Mouse (Mus musculus) Patski (cell line): ENCODE data around the gene Farp1. TPM values are rescaled to one million over a fixed set of nuclear protein-coding genes. Genes with fewer than 3 reads are reported as not detected.

Experiments
- ATAC-seq: fragments of 100-300 bp; one replicate; pipeline ENCODE4 v1.8.0; 2021
- CTCF ChIA-PET: fragments of 350-600 bp; sonication (Branson Sonifier 250); formaldehyde crosslinking; loops from one replicate; lab custom pipeline; 2022; ENCODE audit warnings: inconsistent platforms; lab: Charles Lee
- POLR2A ChIA-PET: fragments of 350-600 bp; sonication (Branson Sonifier 250); formaldehyde crosslinking; loops from one replicate; lab custom pipeline; 2022; ENCODE audit warnings: antibody characterized with exemption, inconsistent platforms; lab: Charles Lee
- DNase-seq: peaks from one replicate; pipeline ENCODE4 v3.0.0-alpha.2; 2011; ENCODE audit warnings: low read depth, low spot score
- H3K27me3 ChIP-seq: fragments of 371-371 bp; one replicate; pipeline ENCODE4 v1.5.1; 2021
- CTCF ChIP-seq: fragments of 100-300 bp; IDR thresholded peaks from one replicate; pipeline ENCODE4 v1.5.1; 2021
- in situ Hi-C: fragments of 300-500 bp; cut with MboI; formaldehyde crosslinking; loops from 3 replicates; pipeline ENCODE4 v1.11.1; 2018; ENCODE audit warnings: low pct_unique_long_range_greater_than_20kb, mixed read lengths
- polyA plus RNA-seq: library from polyadenylated mRNA; unstranded; gene quantifications from one replicate; pipeline ENCODE4 v1.2.3, GENCODE M21; 2021

Gene Farp1
- polyA plus RNA-seq, 1 experiment from 2014 or later: 96.8 TPM

DNA sequence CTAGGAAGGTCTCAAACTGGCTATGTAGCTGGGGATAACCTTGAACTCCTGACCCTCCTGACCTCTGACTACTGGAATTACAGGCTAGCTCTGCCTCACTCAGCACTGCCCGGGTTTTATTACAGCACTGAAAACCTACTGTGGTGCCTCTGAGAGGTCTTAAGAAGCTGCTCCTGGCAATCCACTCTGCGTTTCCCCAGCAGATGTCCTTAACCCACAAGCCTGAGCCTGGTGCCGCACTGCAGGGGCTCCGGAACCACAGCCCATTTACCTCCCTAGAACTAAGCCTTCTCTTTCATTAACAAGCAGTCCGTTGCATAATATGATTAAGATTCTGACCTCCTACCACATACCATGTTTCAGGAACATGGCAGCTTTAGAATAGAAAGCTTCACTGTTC lies 281.1 kb downstream of the Farp1 start:
- ChIA-PET POLR2A (no interaction called here), CTCF (interaction anchor here (1.0 to 1.3 kb wide), 2 partner anchors 22 to 28 kb away, joined by 3 read pairs; no protein-coding TSS in a partner anchor)
- no peaks in the 10 kb centered on the region for H3K27me3 ChIP-seq
- no peak for TF ChIP-seq CTCF
- in situ Hi-C loops: no loop called here
- no peak for DNase-seq
- ATAC-seq: no peak

DNA sequence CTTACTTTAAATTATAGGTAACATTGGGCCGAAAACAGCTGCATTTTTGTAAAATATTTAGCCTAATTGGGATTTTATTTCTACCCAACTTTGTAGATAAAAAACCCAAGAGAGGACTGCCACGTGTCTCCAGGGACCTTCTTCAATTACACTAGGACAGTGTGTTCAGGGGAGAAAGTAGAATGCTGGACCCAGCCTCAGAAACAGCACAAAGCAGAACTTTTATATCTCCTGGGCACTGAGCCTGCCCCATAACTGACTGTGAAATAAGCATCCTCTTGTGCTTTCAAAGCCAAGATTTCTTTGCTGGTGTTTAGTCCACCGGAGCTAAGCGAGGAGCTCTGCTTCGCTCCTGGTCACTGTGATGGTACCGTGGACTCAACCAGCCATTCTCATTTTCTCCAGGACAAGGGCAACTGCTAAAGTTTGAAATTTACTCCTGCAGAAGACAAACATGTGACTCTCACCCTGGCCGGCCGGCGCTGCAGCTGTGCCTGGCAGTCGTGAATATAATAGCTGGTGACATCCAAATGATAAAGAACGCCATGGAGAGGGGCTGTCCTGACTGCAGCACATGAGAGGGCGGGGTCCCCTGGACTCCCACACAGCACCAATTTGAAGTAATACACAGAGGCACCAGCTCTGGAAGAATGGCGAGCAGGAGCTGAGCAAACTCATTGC lies 281.8 kb downstream of the Farp1 start:
- H3K27me3 ChIP-seq: no peaks in the 10 kb centered on the region
- ChIA-PET POLR2A (no interaction called here), CTCF (interaction anchor here (1.0 to 1.3 kb wide), 2 partner anchors 21 to 28 kb away, joined by 3 read pairs; no protein-coding TSS in a partner anchor)
- no peak for ATAC-seq
- in situ Hi-C loops: no loop called here
- DNase-seq: no peak
- TF ChIP-seq CTCF: no peak

DNA sequence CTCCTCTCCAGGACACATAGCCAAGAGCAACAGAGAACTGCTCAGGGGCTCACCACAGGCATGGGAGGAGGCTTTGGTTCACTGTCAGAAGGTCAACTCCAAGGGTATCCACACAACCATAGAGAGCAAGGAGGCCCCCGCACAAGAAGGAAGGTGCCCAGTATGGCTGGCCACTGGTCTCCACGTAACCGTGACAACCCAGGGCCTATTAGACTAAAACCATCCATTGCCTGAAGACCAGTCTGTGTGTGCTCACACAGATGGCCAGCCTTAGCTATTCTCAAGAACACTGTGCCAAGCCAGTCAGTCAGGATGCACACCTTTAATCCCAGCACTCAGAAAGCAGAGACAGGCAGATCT lies 282.3 kb downstream of the Farp1 start:
- DNase-seq (no peak), ATAC-seq (no peak)
- in situ Hi-C loops: no loop called here
- ChIA-PET POLR2A (no interaction called here), CTCF (interaction anchor here (1.3 kb wide), 1 partner anchor 21 kb away, joined by 3 read pairs; no protein-coding TSS in a partner anchor)
- H3K27me3 ChIP-seq: no peaks in the 10 kb centered on the region
- TF ChIP-seq CTCF: no peak

DNA sequence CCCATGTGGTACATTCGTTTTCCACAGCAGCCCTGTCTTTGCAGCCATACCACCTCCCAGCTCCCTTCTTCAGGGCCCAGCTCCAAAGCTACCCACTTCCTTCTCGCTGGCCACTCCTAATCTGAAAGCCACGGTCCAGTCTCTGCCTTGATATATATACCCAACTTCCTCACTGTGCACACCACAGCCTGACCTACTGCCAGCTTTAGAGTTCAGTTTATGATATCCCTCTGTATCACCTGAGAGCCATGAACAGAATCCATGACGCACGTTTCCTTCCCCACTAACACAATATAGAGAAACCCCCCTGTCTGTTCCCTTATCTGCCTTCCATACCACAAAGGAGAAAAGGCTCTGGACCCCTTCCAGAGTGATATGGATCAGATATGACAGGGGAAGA lies 283.4 kb downstream of the Farp1 start:
- in situ Hi-C loops: no loop called here
- POLR2A ChIA-PET: no interaction called here
- no peaks in the 10 kb centered on the region for H3K27me3 ChIP-seq
- DNase-seq (no peak), ATAC-seq (no peak)
- CTCF ChIA-PET: interaction anchor here (1.0 kb wide), 1 partner anchor 11 kb away, joined by 3 read pairs; no protein-coding TSS in a partner anchor
- no peak for TF ChIP-seq CTCF

DNA sequence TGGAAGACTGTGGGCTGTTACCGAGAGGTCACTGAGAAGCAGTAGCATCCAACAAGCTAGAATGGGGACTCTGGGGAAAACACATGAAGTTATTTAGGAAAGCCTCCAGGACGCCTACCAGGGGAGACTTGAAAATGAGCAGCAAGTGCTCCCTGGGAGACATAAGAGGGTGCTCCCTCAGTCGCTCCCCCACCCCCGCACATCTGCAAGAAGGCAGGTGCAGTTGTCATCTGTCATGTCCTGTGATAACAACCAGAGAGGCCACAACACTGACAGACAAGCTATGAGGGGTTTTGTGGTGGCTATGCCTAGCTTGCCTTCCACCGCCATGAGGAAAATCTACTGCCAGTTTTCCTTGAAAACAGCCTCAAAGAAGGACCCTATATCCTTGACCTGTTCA lies 287.1 kb downstream of the Farp1 start:
- TF ChIP-seq CTCF: no peak
- H3K27me3 ChIP-seq: no peaks in the 10 kb centered on the region
- in situ Hi-C loops: no loop called here
- ChIA-PET CTCF (no interaction called here), POLR2A (interaction anchor here (0.7 kb wide), 1 partner anchor 329 kb away, joined by 4 read pairs; no protein-coding TSS in a partner anchor)
- DNase-seq (no peak), ATAC-seq (no peak)

DNA sequence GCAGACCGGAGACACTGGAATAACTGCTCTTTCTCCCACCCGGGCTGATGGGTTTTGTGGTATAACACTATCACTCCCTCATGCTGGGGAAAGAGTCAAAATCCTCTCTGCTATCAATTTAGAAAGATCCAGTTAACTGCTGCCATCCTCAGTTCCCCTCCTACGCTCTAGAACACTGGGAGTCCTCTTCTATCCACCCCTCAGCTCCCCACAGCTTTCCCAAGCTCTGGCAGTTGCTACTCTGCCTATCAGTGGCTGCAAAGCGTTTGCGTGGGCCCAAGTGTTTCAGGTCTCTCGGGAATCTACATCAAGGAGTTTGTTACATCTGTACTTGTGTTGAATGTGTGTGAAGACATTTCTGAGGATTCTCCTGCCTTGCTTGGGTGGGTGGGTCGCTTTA lies 287.6 kb downstream of the Farp1 start:
- in situ Hi-C loops: no loop called here
- ChIA-PET POLR2A (no interaction called here), CTCF (interaction anchor here (0.9 kb wide), 1 partner anchor 21 kb away, joined by 3 read pairs; no protein-coding TSS in a partner anchor)
- DNase-seq (no peak), ATAC-seq (no peak)
- H3K27me3 ChIP-seq: no peaks in the 10 kb centered on the region
- TF ChIP-seq CTCF: no peak

DNA sequence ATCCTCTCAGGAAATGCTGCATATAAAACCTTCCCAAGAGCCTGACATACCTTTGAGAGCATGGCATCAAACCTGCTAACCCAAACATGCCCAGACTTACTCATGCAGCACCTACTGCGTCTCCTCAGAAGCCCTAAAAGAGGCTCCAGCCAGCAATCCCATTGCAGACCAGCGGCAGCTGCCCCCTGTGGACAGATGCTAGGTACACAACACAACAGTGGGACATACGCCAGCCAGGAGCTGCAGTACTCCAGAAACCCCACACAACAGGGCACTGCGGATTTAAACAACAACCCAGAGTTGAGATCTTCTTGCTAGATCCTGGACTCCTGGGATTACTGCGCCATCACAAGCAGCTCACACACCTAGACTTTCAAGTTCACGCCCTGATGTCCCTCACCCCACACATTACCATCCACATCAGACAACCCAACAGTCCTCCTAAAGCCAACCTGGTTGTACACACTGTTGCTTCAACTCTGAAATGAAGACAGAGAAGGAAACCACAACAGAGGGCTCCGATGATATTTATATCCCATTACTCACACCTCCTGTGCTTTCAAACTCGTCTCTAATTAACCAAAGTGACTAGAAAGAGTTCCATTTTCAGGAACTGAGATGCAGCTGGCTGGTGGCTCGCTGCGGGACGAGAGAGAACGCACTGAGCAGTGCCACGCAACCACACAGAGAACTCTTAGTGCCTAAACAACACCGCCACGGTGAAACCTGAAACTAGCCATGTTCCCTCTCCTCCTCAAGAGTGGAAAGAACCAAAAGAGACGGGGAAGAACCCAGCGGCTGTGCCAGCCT lies 289.7 kb downstream of the Farp1 start:
- ChIA-PET POLR2A (interaction anchor here (1.1 kb wide), 1 partner anchor 18 kb away, joined by 3 read pairs; no protein-coding TSS in a partner anchor), CTCF (interaction anchor here (1.0 kb wide), 1 partner anchor 23 kb away, joined by 3 read pairs; no protein-coding TSS in a partner anchor)
- no peaks in the 10 kb centered on the region for H3K27me3 ChIP-seq
- TF ChIP-seq CTCF: no peak
- ATAC-seq (no peak), DNase-seq (no peak)
- in situ Hi-C loops: no loop called here

DNA sequence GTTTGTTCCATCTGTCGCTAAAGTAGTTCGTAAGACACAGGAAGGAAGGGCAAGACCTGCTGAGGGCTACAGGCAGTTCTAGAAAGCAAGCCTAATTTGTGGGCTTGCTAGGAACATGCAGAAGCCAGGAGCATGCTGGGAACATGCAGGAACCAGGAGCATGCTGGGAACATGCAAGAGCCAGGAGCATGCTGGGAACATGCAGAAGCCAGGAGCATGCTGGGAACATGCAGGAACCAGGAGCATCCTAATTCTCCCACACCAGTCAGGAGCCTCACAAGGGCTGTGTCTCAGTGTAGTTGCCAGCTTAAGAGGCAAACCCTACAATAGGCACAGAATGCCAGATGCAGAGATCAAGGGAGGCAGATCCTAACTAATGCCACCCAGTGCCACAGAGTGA lies 291.4 kb downstream of the Farp1 start:
- CTCF ChIA-PET: no interaction called here
- DNase-seq (no peak), ATAC-seq (no peak)
- POLR2A ChIA-PET: no interaction called here
- in situ Hi-C loops: no loop called here
- no peaks in the 10 kb centered on the region for H3K27me3 ChIP-seq
- TF ChIP-seq CTCF: no peak

DNA sequence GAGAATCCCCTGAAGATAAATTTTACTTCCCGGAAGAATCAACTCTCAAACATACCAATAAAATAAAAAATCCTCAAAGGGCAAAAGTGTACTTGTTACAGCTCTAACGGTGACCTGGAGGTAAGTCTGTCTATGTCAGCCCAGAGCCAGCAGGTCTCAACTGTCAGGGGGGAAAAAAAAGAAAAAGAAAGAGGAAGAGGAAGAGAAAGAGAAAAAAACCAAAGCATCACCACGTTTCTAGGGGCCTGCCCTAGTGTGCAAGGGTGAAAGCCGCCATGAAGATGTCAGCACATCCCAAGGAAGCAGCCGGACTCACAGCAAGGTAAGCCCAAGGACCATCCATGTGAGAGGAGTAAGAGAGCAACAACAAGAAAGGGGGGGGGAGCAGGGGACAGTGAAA lies 293.9 kb downstream of the Farp1 start:
- no peak for ATAC-seq
- in situ Hi-C loops: no loop called here
- no peak for TF ChIP-seq CTCF
- POLR2A ChIA-PET: interaction anchor here (0.5 kb wide), 1 partner anchor 43 kb away, joined by 3 read pairs; no protein-coding TSS in a partner anchor
- CTCF ChIA-PET: interaction anchor here (1.4 kb wide), 1 partner anchor 10 kb away, joined by 3 read pairs; no protein-coding TSS in a partner anchor
- DNase-seq: no peak
- no peaks in the 10 kb centered on the region for H3K27me3 ChIP-seq

DNA sequence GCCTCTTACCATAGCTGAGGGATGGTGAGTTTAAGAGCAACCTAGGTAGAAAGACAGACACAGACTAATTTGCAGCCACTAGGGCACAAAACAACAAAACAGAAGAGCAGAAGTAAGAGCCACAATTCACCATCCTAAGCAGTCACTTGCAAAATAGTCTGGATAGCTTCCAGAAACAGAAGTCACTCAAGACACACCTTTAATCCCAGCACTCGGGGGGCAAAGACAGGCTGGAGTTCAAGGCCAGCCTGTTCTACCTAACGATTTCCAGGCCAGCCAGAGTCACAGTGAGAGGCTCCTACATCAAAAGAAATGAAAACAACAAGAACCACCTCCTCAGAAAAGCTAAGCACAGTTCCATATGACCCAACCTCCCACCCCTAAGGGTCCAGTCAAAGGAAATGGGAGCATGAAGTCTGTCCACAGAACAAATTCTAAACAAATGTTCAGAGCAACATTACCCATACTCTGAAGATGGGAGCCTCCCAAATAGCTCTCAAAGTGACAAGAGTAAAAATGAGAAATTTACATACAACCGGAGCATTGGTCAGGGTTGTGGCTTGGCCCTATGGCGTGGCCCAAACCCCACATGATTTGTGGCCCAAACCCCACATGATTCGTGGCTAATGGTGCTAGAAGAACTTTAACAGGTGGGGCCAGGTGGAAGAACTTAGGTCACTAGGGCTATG lies 294.5 kb downstream of the Farp1 start:
- CTCF ChIA-PET: interaction anchor here (1.4 to 1.5 kb wide), 2 partner anchors 11 to 14 kb away, joined by 3 to 6 read pairs; no protein-coding TSS in a partner anchor
- ATAC-seq (no peak), DNase-seq (no peak)
- no peak for TF ChIP-seq CTCF
- POLR2A ChIA-PET: interaction anchor here (0.5 to 0.8 kb wide), 2 partner anchors 42 to 331 kb away, joined by 3 read pairs; no protein-coding TSS in a partner anchor
- in situ Hi-C loops: no loop called here
- no peaks in the 10 kb centered on the region for H3K27me3 ChIP-seq
